Mouse (Mus musculus): ENCODE results near the gene Dpy19l2.
"Not testable (repeated sequence)": the region's sequence is repeated elsewhere in the genome, so short reads cannot be mapped to it uniquely, and the experiment has no call there.

Dpy19l2 gene

GRCm38 (mm10) chr9:24695700-24696404 is at the start of gene Dpy19l2:
Gene Dpy19l2, minus strand, starts transcription at chr9:24696293.
- no peak for DNase-seq (ENCODE audit: low spot score)

- DNase-seq (ENCODE audit: low spot score), result no peak
Observed at GRCm38 (mm10) chr9:24744958-24745357, 48.9 kb upstream of the Dpy19l2 start.

DNA sequence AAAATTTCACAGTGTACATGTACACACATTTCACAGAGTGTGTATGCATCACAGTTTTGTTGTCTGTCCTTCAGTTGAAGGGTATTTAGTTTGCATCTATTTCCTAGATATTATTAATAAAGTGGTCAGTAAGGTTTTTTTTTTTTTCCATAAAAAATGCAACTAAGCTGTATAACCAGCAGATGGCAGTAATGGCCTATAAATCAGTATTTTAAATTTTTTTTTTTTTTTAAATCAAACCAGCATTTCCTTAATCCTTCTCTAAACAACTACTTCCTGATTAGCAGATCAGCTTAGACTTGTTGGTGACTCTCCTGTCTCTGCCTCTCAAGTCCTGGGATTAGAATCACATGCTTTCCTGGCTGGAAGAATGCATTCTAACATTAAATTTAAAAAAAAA is 5.2 kb upstream of the Dpy19l2 start:
- no peak for DNase-seq (ENCODE audit: low spot score)

- DNase-seq (ENCODE audit: low spot score), result no peak
Observed at GRCm38 (mm10) chr9:24696405-24696778, 299 bp upstream of the Dpy19l2 start.

DNA sequence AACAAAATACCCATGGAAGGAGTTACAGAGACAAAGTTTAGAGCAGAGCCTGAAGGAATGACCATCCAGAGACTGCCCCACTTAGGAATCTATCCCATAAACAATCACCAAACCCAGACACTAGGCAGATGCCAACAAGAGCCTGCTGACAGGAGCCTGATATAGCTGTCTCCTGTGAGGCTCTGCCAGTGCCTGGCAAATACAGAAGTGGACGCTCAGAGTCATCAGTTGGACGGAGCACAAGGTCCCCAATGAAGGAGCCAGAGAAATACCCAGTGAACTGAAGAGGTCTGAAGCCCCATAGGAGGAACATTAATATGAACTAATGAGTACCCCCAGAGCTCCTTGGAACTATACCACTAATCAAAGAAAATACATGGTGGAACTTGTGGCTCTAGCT is 58.8 kb downstream of the Dpy19l2 start:
- not testable (repeated sequence) for DNase-seq (ENCODE audit: low spot score)

- DNase-seq (ENCODE audit: low spot score), result no peak
Observed at GRCm38 (mm10) chr9:24624896-24625295, 71.2 kb downstream of the Dpy19l2 start, which contains the start of gene Cypt4. Gene Cypt4, plus strand, starts transcription at chr9:24625196.

DNA sequence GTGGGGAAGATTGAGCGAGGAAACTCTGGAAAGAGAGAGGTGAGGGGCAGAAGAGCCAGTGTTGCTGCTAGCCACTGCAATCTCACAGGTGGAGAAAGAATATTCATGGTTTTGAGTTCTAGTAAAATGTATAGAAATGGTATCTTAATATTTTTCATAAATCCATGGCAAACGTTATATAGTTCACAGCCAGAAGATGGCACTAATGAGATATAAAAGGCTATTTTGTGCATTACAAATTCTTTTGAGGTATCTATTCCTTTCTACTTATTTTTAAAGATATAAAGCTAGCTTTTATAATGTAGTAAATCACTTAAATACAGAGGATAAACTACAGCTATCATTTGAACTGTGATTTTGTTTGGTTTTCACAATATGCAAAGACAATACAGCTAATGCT is 157.9 kb downstream of the Dpy19l2 start:
- DNase-seq (ENCODE audit: low spot score), result no peak

DNA sequence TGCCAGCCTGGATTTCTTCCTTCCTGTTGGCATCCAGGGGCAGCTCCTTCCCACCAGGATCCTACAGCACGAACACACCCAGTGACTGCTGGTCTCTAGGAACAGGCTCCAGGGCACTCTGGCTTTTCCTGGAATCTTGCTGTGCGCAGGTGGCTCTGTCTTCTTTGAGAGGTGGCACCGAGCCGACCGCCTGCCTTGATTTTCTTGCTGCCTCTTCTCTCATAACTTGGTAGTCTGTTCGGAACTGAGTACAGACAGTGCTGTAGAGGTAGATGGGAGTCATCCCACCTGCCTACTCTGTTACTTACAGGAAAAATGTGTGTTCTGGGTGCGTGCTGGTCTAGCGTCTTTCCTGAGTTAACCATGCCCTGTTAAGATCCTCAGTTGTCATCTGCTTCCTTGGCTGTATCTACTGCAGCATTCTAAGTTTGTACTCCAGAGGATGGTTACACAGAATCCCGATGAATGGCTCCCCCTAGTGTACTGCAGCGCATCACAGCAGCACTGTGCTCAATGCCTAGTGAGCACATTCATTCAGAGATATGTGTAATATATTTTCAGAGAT is 179.4 kb downstream of the Dpy19l2 start:
- peak; percentile 11 for DNase-seq (ENCODE audit: low spot score)

DNA sequence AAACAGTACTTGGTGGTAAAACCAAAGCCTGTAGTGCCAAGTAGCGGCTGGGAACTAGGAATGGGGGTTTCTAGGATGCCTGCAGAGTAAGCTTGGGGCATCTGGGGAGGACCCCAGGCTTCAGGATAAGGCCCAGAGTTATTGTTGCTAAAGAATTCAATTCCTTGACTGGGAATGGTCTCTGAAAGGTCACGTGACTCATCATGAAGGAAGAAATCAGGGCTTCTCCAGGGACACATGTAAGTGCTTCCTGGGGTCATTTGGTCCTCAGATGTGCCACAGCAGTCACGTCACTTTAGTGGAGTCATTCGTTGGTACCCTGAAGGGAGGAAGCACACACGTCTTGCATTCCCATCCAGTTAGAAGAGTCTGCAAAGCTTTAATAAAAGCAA is 182.0 kb downstream of the Dpy19l2 start:
- DNase-seq (ENCODE audit: low spot score), result no peak

GRCm38 (mm10) chr9:24513290-24514077 is 182.6 kb downstream of the Dpy19l2 start:
- DNase-seq (ENCODE audit: low spot score), result no peak

- DNase-seq (ENCODE audit: low spot score), result no peak
Observed at GRCm38 (mm10) chr9:24512121-24512539, 184.0 kb downstream of the Dpy19l2 start.

DNA sequence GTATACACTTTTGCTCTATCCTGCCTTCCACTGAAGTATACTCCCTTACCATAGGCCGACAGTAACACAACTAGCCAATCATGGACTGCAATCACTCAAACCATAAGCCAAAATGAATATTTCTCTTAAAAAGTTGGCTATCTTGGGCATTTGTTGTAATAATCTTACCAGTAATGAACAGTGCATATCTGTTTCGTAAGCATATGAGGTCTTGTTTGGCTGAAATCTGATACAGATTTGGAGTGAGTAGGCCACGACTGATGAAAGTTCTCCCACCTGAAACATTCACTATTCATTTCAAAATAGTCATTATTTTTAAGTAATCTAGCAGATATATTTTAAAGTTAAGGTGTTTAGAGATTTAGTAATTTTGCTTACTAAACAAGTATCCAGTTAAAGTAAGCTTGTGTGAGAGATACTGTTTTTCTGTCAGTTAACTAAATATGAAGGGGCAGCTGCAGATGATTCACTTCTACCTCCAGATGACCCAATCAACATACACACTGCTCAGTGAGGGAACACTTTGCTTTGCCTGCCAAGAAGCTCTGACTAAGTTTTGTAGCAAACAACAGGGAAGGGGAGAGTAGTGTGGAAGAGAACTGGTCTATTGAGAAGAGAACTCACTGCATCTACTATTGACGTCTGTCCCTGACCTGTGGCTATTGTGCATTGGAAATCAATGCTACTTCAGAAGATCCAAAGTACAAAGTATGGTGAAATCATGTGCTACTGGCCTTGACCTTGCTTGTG is 184.5 kb downstream of the Dpy19l2 start:
- DNase-seq (ENCODE audit: low spot score), result no peak

DNA sequence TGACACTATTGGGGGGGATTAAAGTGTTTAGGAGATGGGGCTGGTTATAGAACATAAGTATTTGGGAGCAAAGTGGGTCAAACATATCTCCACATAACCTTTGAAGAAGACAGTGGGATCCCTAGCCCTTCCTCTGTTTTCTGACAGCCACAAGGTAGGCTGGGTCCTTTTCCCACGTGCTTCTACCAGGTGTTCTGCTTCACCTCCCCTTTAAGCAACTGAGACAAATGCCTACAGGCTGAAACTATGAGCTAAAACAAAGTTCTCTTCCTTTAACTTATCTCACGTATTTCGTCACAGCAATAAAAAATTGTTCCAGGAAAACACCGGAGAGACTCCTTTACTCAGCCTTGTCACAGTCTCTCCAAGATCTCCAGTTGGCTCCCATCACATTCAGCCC is 187.2 kb downstream of the Dpy19l2 start:
- DNase-seq (ENCODE audit: low spot score), result no peak
